Mouse (Mus musculus) embryo, embryonic 11.5 days (tissue): ENCODE measurements around the gene Tcf7.
"Not testable (repeated sequence)": the region's sequence is repeated elsewhere in the genome, so short reads cannot be mapped to it uniquely, and the experiment has no call there.

Source experiments
- DNase-seq: peaks from one replicate; pipeline ENCODE4 v3.0.0-alpha.2; 2012; ENCODE audit warnings: low read depth, low spot score

Gene Tcf7

GRCm38 (mm10) chr11:52227466-52228226 lies 55.2 kb downstream of the Tcf7 start:
- DNase-seq, result no peak

- no peak for DNase-seq
Measured at GRCm38 (mm10) chr11:52227053-52227452, 55.8 kb downstream of the Tcf7 start.

- DNase-seq, result no peak
Measured at GRCm38 (mm10) chr11:52225986-52226599, 56.7 kb downstream of the Tcf7 start.

GRCm38 (mm10) chr11:52223968-52224682 lies 58.7 kb downstream of the Tcf7 start:
- DNase-seq, result no peak

- no peak for DNase-seq
Measured at GRCm38 (mm10) chr11:52222891-52223290, 59.9 kb downstream of the Tcf7 start.

- DNase-seq, result not testable (repeated sequence)
Measured at GRCm38 (mm10) chr11:52221921-52222320, 60.9 kb downstream of the Tcf7 start.

GRCm38 (mm10) chr11:52220282-52220681 lies 62.5 kb downstream of the Tcf7 start:
- peak; percentile 50 for DNase-seq

GRCm38 (mm10) chr11:52213887-52214286 lies 68.9 kb downstream of the Tcf7 start, which contains the start of gene Olfr1371:
TSS of gene Olfr1371 (minus strand) at chr11:52213987.
- DNase-seq, result no peak
